Mouse (Mus musculus) bone marrow, adult 2 months (tissue): ENCODE results near the gene Llph.

Source experiments
- CTCF ChIP-seq: fragments of 200-500 bp; IDR thresholded peaks from 2 replicates; pipeline ENCODE4 v1.5.1; 2011; ENCODE audit warnings: low read length, control low read depth; ENCODE audit not compliant: control insufficient read depth, insufficient read depth
- POLR2A ChIP-seq: fragments of 200-500 bp; IDR thresholded peaks from 2 replicates; pipeline ENCODE4 v1.6.1; 2011; ENCODE audit warnings: low read depth, mild to moderate bottlenecking, control low read depth, low read length, borderline replicate concordance; ENCODE audit not compliant: control insufficient read depth

DNA sequence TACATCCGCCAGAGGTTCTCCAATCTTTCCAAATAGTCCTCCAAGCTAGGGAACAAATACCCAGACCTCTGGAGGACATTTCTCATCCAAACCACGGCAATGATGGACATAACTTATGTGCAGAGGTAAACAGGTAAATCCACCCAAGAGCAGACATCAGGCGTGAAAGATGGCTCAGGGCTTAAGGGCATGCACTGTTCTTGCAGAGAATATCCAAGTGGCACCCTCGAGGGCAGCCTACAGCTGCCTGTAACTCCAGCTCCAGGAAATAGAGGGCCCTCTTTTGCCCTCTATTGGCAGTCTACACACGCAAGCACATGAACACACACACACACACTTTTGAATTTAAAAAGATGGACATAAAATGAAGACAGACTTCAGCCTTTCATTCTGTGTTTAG lies 54.8 kb downstream of the Llph start:
- TF ChIP-seq CTCF, result no peak
- TF ChIP-seq POLR2A, result no peak
